Mouse (Mus musculus) midbrain, postnatal 0 days (tissue): Measurements from ENCODE around the gene Capn8. TPM values are rescaled to one million over a fixed set of nuclear protein-coding genes. Genes with fewer than 3 reads are reported as not detected.

ENCODE experiments used
- ATAC-seq: fragments of 200-750 bp; cut with Nextera tagmentation; 2 replicates; pipeline ENCODE4 v1.8.0; 2017; ENCODE audit warnings: moderate number of reproducible peaks, mild to moderate bottlenecking, moderate TSS enrichment, moderate library complexity; ENCODE audit not compliant: low FRiP score
- DNase-seq: peaks from one replicate; pipeline ENCODE4 v3.0.0-alpha.2; 2015; ENCODE audit warnings: low spot score
- H3K27ac ChIP-seq: fragments of 300-500 bp; sonication (generic); 2 replicates; pipeline ENCODE4 v1.5.1; 2014; ENCODE audit warnings: low read depth, mild to moderate bottlenecking, low read length, mixed read lengths
- H3K27me3 ChIP-seq: fragments of 300-500 bp; sonication (generic); 2 replicates; pipeline ENCODE4 v1.6.1; 2014; ENCODE audit warnings: low read length, control low read depth, mixed read lengths; ENCODE audit not compliant: insufficient read depth
- H3K36me3 ChIP-seq: fragments of 300-500 bp; sonication (generic); 2 replicates; pipeline ENCODE4 v1.6.1; 2014; ENCODE audit warnings: low read length, control low read depth, mixed read lengths; ENCODE audit not compliant: insufficient read depth
- H3K4me1 ChIP-seq: fragments of 300-500 bp; sonication (generic); 2 replicates; pipeline ENCODE4 v1.6.1; 2014; ENCODE audit warnings: mild to moderate bottlenecking, control low read depth, antibody characterized with exemption, low read length, mixed read lengths; ENCODE audit not compliant: insufficient read depth
- H3K4me2 ChIP-seq: fragments of 300-500 bp; sonication (generic); 2 replicates; pipeline ENCODE4 v1.6.1; 2014; ENCODE audit warnings: low read depth, mild to moderate bottlenecking, low read length, mixed read lengths; ENCODE audit not compliant: poor library complexity, severe bottlenecking
- H3K4me3 ChIP-seq: fragments of 300-500 bp; sonication (generic); 2 replicates; pipeline ENCODE4 v1.5.1; 2014; ENCODE audit warnings: low read depth, mild to moderate bottlenecking, low read length, moderate library complexity
- H3K9ac ChIP-seq: fragments of 300-500 bp; sonication (generic); replicated peaks from 2 replicates; pipeline ENCODE4 v1.6.1; 2014; ENCODE audit warnings: mild to moderate bottlenecking, low read length, moderate library complexity, mixed read lengths; ENCODE audit not compliant: poor library complexity, severe bottlenecking
- H3K9me3 ChIP-seq: fragments of 300-500 bp; sonication (generic); 2 replicates; pipeline ENCODE4 v1.6.1; 2016; ENCODE audit warnings: low read length, control low read depth
- CTCF ChIP-seq: IDR thresholded peaks from 2 replicates; pipeline ENCODE4 v1.5.1; 2016; ENCODE audit warnings: antibody characterized with exemption, mild to moderate bottlenecking
- WGBS: fragments of 180-500 bp; shearing (Covaris S2); extraction: QIAGEN DNeasy Blood & Tissue Kit; methylation state at CpG from one replicate; pipeline ENCODE4 v1.1.7; 2014; 5-methylcytosine and 5-hydroxymethylcytosine counted together
- polyA plus RNA-seq: library from polyadenylated mRNA; unstranded; fragments of >200 nt; fragmentation: Nextera tagmentation; extraction: Ambion mirVana; gene quantifications from 2 replicates; pipeline ENCODE4 v1.2.1, GENCODE M21; 2015
- total RNA-seq: library from RNA; depleted of rRNA; stranded (reverse); fragments of >200 nt; gene quantifications from 2 replicates; pipeline ENCODE4 v1.2.3, GENCODE M21; 2014

The Capn8 gene
- total and polyA plus RNA-seq, 2 experiments from 2014 or later, result 0.31 TPM; not detected in 1

DNA sequence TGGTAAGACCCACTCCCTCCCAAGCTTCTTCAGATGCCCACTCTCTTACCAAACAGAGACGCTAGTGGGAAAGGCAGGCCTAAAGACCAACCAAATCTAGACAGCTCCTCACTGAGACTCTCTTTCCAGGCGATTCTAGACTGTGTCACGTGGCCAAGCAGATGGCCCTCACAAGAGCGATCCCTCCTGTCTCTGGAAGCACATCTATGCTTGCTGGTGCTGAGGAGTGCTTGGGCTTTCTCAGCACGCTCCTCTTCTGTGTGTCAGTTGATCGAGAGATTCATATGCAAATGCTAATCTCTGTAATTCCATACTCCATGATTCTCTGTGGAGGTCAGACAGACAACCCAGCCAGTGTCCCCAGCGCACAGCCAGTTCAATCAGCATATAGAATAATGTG, 26.7 kb downstream of the Capn8 start:
- TF ChIP-seq CTCF, result no peak
- H3K4me2 ChIP-seq, result no peak overlapping the region
- no peak for ATAC-seq
- no peak overlapping the region for H3K9ac ChIP-seq
- no peaks in the 10 kb centered on the region for H3K4me1 ChIP-seq
- DNase-seq, result no peak
- no peaks in the 10 kb centered on the region for H3K36me3 ChIP-seq
- no peak overlapping the region for H3K4me3 ChIP-seq
- H3K27ac ChIP-seq, result no peak overlapping the region
- WGBS, result 33% methylated on average over 7 of the region's 7 CpGs
- no peaks in the 10 kb centered on the region for H3K9me3 ChIP-seq
- no peaks in the 10 kb centered on the region for H3K27me3 ChIP-seq

DNA sequence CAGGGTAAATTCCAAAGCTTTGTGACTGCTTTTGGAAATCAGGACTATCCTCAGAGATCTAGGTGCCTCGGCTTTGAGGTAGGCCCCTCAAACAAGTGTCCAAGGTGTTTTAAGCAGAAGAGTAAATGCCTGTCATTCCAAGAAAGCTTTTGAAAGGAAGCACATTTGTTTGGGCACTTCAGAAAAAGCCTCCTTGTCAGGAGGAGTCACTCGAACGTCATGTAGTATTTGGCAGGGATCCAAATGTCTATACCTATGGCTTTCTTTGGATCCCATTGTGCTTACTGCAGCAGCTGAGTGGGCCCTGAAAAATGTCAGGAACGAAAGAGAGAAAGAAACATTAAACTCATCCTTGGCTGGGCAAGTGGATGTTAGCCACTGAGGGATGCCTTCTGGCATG, 27.6 kb downstream of the Capn8 start:
- 50% methylated on average over 4 of the region's 4 CpGs for WGBS
- Histone ChIP-seq H3K27me3 (no peaks in the 10 kb centered on the region), H3K27ac (no peak overlapping the region), H3K9ac (no peak overlapping the region), H3K4me3 (no peak overlapping the region), H3K4me2 (no peak overlapping the region), H3K4me1 (no peaks in the 10 kb centered on the region), H3K9me3 (no peaks in the 10 kb centered on the region), H3K36me3 (no peaks in the 10 kb centered on the region)
- DNase-seq (no peak), ATAC-seq (no peak)
- TF ChIP-seq CTCF, result no peak

DNA sequence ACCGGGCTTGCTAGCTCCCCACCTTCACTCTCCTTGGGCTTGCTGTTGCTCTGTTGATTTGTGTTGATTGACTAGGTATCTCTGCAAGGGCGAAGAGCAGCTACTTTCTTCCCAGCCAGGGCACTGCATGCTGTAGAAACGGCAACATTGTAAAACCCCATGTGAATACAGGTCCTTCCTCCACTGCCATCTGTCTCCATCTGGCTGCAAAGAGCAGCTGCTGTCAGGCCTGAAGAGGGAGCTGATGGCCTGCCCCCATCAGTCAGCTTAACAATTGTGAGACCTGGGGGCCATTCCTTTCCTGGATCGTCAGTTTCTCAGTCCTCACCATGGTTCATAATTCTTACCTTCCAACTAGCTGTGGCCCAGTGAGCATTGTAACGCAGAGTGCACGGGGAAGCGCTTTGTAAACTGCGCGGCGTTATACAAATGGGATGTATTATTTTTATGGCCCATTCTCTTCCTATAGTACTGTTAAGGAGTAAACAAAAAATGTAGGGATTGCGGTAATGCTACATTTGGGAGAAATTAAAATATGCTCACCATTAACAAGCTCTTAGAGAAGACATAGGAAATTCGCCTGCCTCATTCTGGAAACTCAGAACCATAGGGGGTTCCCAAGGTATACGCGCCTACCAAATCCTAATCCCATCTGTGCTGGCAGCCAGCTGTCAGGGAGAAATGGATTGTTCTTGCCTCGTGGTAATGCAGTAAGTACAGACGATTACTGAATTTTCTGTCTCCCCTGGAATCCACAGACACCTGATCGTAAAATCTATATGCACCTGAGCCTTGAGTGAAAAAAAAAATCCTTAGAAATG, 40.7 kb downstream of the Capn8 start:
- no peak overlapping the region for H3K4me2 ChIP-seq
- H3K27me3 ChIP-seq, result no peaks in the 10 kb centered on the region
- H3K9me3 ChIP-seq, result no peaks in the 10 kb centered on the region
- TF ChIP-seq CTCF, result peak; percentile 46
- H3K4me3 ChIP-seq, result no peak overlapping the region
- WGBS, result 64% methylated on average over 17 of the region's 17 CpGs
- H3K27ac ChIP-seq, result no peak overlapping the region
- ATAC-seq (no peak), DNase-seq (peak; percentile 39)
- peaks cover 5% of the 10 kb centered on the region; the same call in 1 of the 2 replicates for H3K4me1 ChIP-seq
- H3K36me3 ChIP-seq, result no peaks in the 10 kb centered on the region
- no peak overlapping the region for H3K9ac ChIP-seq

DNA sequence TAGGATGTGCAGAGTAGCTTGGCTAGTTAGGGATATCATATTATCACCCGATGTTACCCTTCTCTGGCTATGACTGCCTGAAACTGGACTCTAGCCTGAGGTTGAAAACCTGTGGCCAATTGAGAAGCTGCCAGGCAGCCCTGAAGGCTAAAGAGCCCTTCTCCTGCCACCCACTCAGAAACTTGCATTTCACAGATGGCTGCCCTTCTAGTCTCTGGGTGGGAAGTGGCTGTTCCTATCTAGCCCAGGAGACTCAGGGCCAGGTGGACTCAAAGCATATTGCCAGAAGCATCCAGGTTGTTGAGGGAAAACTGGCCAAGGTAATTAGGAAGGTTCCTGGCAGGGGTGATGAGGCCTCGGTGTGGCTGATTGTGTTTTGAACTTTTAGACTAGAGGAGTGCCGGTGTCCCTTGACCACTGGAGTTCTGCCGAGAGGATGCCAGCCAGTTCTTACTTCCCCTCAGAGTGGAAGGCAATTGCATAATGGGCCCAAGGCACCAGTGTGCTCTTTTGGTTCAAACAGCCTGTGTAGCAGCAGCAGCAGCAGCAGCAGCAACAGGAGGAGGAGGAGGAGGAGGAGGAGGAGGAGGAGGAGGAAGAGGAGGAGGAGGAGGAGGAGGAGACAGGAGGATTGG, 45.0 kb downstream of the Capn8 start:
- Histone ChIP-seq H3K4me3 (no peak overlapping the region), H3K27ac (no peak overlapping the region), H3K4me2 (no peak overlapping the region), H3K9ac (no peak overlapping the region), H3K4me1 (peaks cover 5% of the 10 kb centered on the region; the same call in 1 of the 2 replicates), H3K27me3 (no peaks in the 10 kb centered on the region), H3K36me3 (no peaks in the 10 kb centered on the region), H3K9me3 (no peaks in the 10 kb centered on the region)
- no peak for TF ChIP-seq CTCF
- WGBS, result 82% methylated on average over 4 of the region's 4 CpGs
- ATAC-seq (no peak), DNase-seq (peak; percentile 15)

DNA sequence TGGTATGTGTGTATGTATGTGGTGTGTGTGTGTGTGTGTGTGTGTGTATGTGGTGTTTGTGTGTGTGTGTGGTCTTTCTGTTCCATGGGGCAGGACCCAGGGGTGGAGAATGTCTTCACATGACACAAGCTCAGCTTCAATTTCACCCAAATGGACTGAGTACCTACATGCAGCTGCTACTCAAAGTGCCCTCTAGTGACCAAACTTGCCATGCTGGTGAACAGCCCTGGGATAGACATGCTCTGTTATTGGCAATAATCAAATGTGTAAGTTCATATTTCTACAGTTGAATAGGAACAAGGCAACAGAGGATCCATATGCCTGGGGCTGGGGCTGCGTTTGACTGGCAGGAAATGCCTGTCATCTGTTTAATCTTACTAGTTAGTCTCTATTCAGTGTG, 50.7 kb downstream of the Capn8 start:
- TF ChIP-seq CTCF, result peak; percentile 52
- Histone ChIP-seq H3K4me1 (no peaks in the 10 kb centered on the region), H3K9ac (no peak overlapping the region), H3K9me3 (no peaks in the 10 kb centered on the region), H3K27ac (no peak overlapping the region), H3K36me3 (no peaks in the 10 kb centered on the region), H3K27me3 (no peaks in the 10 kb centered on the region), H3K4me3 (no peak overlapping the region), H3K4me2 (no peak overlapping the region)
- ATAC-seq (no peak), DNase-seq (no peak)
- WGBS, result 38% methylated on average over 1 of the region's 1 CpGs
